Mouse (Mus musculus): ENCODE data around the gene H1f0. TPM values are rescaled to one million over a fixed set of nuclear protein-coding genes. Genes with fewer than 3 reads are reported as not detected.

The H1f0 gene
- total and polyA plus RNA-seq, 2 experiments from 2014 or later = 229 to 318 TPM

DNA sequence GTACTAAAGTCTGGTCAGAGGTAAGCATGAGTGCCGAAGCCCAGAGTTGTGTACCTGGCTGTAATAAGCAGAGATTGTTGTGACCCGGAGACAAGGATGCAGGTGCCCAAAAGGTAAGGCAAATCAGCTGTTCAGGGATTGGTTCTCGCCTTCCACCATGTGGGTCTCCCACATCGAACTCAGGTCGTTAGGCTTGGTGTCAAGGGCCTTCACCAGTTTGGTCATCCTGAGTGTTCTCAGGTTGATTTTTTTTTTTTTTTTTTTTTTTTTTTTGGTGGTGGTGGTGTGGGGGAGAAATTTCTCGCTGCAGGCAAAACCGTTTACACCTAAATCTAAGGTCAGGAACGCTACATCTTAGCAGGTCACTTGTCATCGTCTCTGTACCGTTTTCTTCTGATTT lies 46.2 kb downstream of the H1f0 start:
- WGBS = 27% methylated on average over 10 of the region's 10 CpGs
- H3K4me1 ChIP-seq (ENCODE audit: control insufficient read depth, insufficient read depth) = peaks cover 6% of the 10 kb centered on the region
- peak overlapping the region; percentile 89 for H3K27ac ChIP-seq (ENCODE audit: low read depth)
- DNase-seq (ENCODE audit: low spot score) (no peak), ATAC-seq (ENCODE audit: insufficient read depth, low read depth) (no peak)
- H3K4me3 ChIP-seq (ENCODE audit: low read depth, low read length) = peak overlapping the region; percentile 83
- no peaks in the 10 kb centered on the region for H3K9me3 ChIP-seq (replicated peaks; ENCODE audit: control insufficient read depth, low read length)
- H3K27me3 ChIP-seq (ENCODE audit: control insufficient read depth, insufficient read depth, low read length) = no peaks in the 10 kb centered on the region
- H3K9ac ChIP-seq (replicated peaks; ENCODE audit: low read depth, low read length) = peak overlapping the region; percentile 83
- TF ChIP-seq EP300 (IDR thresholded peaks at IDR 0.05; ENCODE audit: low read depth) = no peak
- no peak for TF ChIP-seq CTCF (IDR thresholded peaks at IDR 0.05; ENCODE audit: low read depth)
- peak overlapping the region; percentile 92 for H3K4me2 ChIP-seq (ENCODE audit: low read depth, low read length)
- peaks cover 34% of the 10 kb centered on the region for H3K36me3 ChIP-seq (replicated peaks; ENCODE audit: control insufficient read depth, insufficient read depth, low read length)

DNA sequence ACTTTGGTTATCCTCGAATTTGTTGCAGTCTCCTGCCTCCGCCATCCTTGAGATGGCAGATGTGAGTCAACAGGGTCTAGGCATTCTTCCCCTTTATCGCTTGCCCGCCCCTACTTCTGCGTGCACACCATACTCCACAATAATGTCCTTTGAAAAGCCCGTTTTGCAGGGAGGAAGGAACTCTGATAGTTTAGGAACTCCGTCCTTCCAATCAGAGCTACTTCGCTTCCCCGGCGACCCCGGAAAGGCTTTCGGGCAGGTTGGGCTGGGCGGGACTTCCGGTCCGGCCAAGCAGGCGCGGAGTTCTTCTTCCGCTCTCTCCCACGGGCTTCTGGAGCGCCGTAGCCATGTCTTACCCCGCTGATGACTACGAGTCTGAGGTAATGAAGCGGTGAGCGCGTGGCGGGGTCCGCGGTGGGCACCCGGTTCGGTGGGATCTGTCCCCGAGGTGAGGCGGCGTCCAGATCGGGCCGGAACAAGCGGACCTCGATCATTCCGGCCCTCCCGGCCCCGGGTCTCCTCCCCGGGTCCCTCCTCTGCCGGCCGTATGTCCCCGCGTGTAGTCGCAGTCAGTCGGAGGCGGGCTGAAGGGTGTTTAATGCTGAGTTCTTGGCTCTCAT lies 46.8 kb downstream of the H1f0 start, which contains the start of gene Eif3l:
Gene Eif3l, plus strand, starts transcription at position 267 of the 620 bp plus-strand sequence.
- TF ChIP-seq EP300 (IDR thresholded peaks at IDR 0.05; ENCODE audit: low read depth) (no peak), CTCF (IDR thresholded peaks at IDR 0.05; ENCODE audit: low read depth) (no peak)
- peak; percentile 89 for ATAC-seq (ENCODE audit: insufficient read depth, low read depth)

DNA sequence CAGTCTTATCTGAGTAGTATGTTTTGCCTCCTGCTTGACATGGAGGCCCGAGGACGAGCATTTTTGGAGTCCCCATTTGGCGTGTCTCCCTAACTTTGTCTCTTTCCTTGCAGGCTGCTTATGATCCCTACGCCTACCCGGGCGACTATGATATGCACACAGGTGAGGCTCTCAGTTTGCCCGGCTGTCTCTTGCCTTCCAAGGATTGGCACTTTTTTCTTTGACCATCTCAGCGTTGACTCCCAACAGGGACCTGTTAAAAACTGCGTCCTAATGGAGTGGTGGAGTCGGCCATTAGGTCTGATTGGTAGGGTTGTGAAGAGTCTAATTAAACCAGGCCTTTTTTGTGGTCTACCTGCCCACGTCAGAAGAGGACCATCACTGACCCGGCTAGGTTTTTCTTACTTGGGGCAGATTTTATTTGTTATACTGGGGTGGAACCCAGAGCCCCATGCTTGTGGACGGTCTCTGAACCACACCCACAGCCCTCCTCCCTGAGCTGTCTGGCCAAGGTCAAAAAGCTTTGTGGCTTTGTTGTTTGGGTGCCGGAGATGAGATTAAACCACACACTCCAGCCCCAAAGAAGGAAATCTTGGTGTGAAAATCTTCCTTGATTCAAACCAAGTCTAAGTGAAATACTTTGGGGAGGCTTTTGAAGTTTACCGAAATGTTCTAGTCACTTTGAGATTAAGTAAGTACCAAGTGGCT lies 47.6 kb downstream of the H1f0 start:
- H3K9me3 ChIP-seq (replicated peaks; ENCODE audit: control insufficient read depth, low read length) = no peaks in the 10 kb centered on the region
- H3K36me3 ChIP-seq (replicated peaks; ENCODE audit: control insufficient read depth, insufficient read depth, low read length) = peaks cover 46% of the 10 kb centered on the region
- H3K9ac ChIP-seq (replicated peaks; ENCODE audit: low read depth, low read length) = peak overlapping the region; percentile 83
- 30% methylated on average over 15 of the region's 15 CpGs for WGBS
- no peaks in the 10 kb centered on the region for H3K27me3 ChIP-seq (ENCODE audit: control insufficient read depth, insufficient read depth, low read length)
- peak overlapping the region; percentile 92 for H3K4me2 ChIP-seq (ENCODE audit: low read depth, low read length)
- DNase-seq (ENCODE audit: low spot score) (no peak), ATAC-seq (ENCODE audit: insufficient read depth, low read depth) (no peak)
- H3K27ac ChIP-seq (ENCODE audit: low read depth) = peak overlapping the region; percentile 89
- H3K4me3 ChIP-seq (ENCODE audit: low read depth, low read length) = peak overlapping the region; percentile 83
- peaks cover 6% of the 10 kb centered on the region for H3K4me1 ChIP-seq (ENCODE audit: control insufficient read depth, insufficient read depth)
- TF ChIP-seq EP300 (IDR thresholded peaks at IDR 0.05; ENCODE audit: low read depth) (no peak), CTCF (IDR thresholded peaks at IDR 0.05; ENCODE audit: low read depth) (no peak)

More for the DNA sequence above, 46.8 kb downstream of the H1f0 start, which contains the start of gene Eif3l:
- Histone ChIP-seq H3K4me2 (ENCODE audit: low read depth, low read length) (peak within 1 kb of the TSS; percentile 92), H3K9me3 (replicated peaks; ENCODE audit: control insufficient read depth, low read length) (no peaks in the 10 kb centered on the region), H3K4me1 (ENCODE audit: control insufficient read depth, insufficient read depth) (peaks cover 6% of the 10 kb centered on the region), H3K36me3 (replicated peaks; ENCODE audit: control insufficient read depth, insufficient read depth, low read length) (peaks cover 39% of the 10 kb centered on the region), H3K27ac (ENCODE audit: low read depth) (peak within 1 kb of the TSS; percentile 89), H3K9ac (replicated peaks; ENCODE audit: low read depth, low read length) (peak within 1 kb of the TSS; percentile 83), H3K4me3 (ENCODE audit: low read depth, low read length) (peak within 1 kb of the TSS; percentile 83), H3K27me3 (ENCODE audit: control insufficient read depth, insufficient read depth, low read length) (no peaks in the 10 kb centered on the region)
- DNase-seq (ENCODE audit: low spot score) = peak; percentile 89
- under 1% methylated on average over 39 of the region's 49 CpGs for WGBS

DNA sequence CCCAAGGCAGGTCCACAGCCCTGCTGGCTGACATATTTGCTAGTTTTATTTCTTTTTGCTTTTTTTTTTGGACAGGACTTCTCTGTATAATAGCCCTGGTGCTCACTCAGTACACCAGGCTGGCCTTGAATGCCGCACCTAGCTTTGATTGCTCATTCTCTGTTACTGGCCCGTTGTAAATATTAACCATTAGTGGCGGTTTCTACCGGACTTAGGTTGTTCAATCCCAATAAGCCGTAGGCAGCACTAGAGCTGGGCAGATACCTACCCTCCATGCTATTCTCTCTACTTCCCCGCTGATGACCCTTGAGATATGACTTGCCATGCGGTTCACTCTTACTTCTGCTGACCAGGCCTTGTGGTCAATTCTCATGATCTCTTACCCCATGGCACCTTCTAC lies 51.3 kb downstream of the H1f0 start:
- no peak for ATAC-seq (ENCODE audit: insufficient read depth, low read depth)
- no peak for TF ChIP-seq CTCF (IDR thresholded peaks at IDR 0.05; ENCODE audit: low read depth)
- no peak for TF ChIP-seq EP300 (IDR thresholded peaks at IDR 0.05; ENCODE audit: low read depth)
- no peak overlapping the region for H3K4me2 ChIP-seq (ENCODE audit: low read depth, low read length)
- no peaks in the 10 kb centered on the region for H3K9me3 ChIP-seq (replicated peaks; ENCODE audit: control insufficient read depth, low read length)
- H3K36me3 ChIP-seq (replicated peaks; ENCODE audit: control insufficient read depth, insufficient read depth, low read length) = peaks cover 83% of the 10 kb centered on the region
- H3K4me1 ChIP-seq (ENCODE audit: control insufficient read depth, insufficient read depth) = peaks cover 6% of the 10 kb centered on the region
- H3K27me3 ChIP-seq (ENCODE audit: control insufficient read depth, insufficient read depth, low read length) = no peaks in the 10 kb centered on the region
- no peak for DNase-seq (ENCODE audit: low spot score)
- no peak overlapping the region for H3K27ac ChIP-seq (ENCODE audit: low read depth)
- WGBS = 97% methylated on average over 7 of the region's 7 CpGs
- no peak overlapping the region for H3K4me3 ChIP-seq (ENCODE audit: low read depth, low read length)
- H3K9ac ChIP-seq (replicated peaks; ENCODE audit: low read depth, low read length) = no peak overlapping the region

Small RNAs within 50 kb of the gene (microRNA-seq; reads per million reads assigned to microRNA genes)
- 0.54 reads per million for gene Mir6956

Other genes with a start within 250 kb of the H1f0 start
- gene Card10, start 225.4 kb upstream of the H1f0 start, total RNA-seq (2014; rRNA removed; ENCODE audit: low replicate concordance) = 2.7 and 6.4 TPM in 2 replicates
- 4.0 and 4.6 TPM in 2 replicates for gene Card10, start 225.4 kb upstream of the H1f0 start, polyA plus RNA-seq (2015; fragmentation: Nextera tagmentation; extraction: Ambion mirVana)
- gene Cdc42ep1, start 185.8 kb upstream of the H1f0 start, total RNA-seq (2014; rRNA removed; ENCODE audit: low replicate concordance) = 44.7 and 52.5 TPM in 2 replicates
- 27.1 and 27.4 TPM in 2 replicates for gene Cdc42ep1, start 185.8 kb upstream of the H1f0 start, polyA plus RNA-seq (2015; fragmentation: Nextera tagmentation; extraction: Ambion mirVana)
- 4.6 TPM in 1 of 2 replicates, not detected in the other for gene Lgals2, start 172.9 kb upstream of the H1f0 start, total RNA-seq (2014; rRNA removed; ENCODE audit: low replicate concordance)
- 0.27 and 0.36 TPM in 2 replicates for gene Lgals2, start 172.9 kb upstream of the H1f0 start, polyA plus RNA-seq (2015; fragmentation: Nextera tagmentation; extraction: Ambion mirVana)
- gene Gga1, start 151.3 kb upstream of the H1f0 start, total RNA-seq (2014; rRNA removed; ENCODE audit: low replicate concordance) = 32.4 and 40.5 TPM in 2 replicates
- gene Gga1, start 151.3 kb upstream of the H1f0 start, polyA plus RNA-seq (2015; fragmentation: Nextera tagmentation; extraction: Ambion mirVana) = 30.1 and 32.4 TPM in 2 replicates
- 0.73 TPM in 1 of 2 replicates, not detected in the other for gene Gm49510, start 128.8 kb upstream of the H1f0 start, total RNA-seq (2014; rRNA removed; ENCODE audit: low replicate concordance)
- gene Gm49510, start 128.8 kb upstream of the H1f0 start, polyA plus RNA-seq (2015; fragmentation: Nextera tagmentation; extraction: Ambion mirVana) = 0.08 and 0.18 TPM in 2 replicates
- 9.8 and 11.7 TPM in 2 replicates for gene Sh3bp1, start 128.7 kb upstream of the H1f0 start, total RNA-seq (2014; rRNA removed; ENCODE audit: low replicate concordance)
- 6.4 and 7.0 TPM in 2 replicates for gene Sh3bp1, start 128.7 kb upstream of the H1f0 start, polyA plus RNA-seq (2015; fragmentation: Nextera tagmentation; extraction: Ambion mirVana)
- gene Pdxp, start 114.5 kb upstream of the H1f0 start, total RNA-seq (2014; rRNA removed; ENCODE audit: low replicate concordance) = 25.8 and 46.0 TPM in 2 replicates
- gene Pdxp, start 114.5 kb upstream of the H1f0 start, polyA plus RNA-seq (2015; fragmentation: Nextera tagmentation; extraction: Ambion mirVana) = 7.7 and 8.3 TPM in 2 replicates
- gene Lgals1, start 101.7 kb upstream of the H1f0 start, total RNA-seq (2014; rRNA removed; ENCODE audit: low replicate concordance) = 460 and 709 TPM in 2 replicates
- 800 and 870 TPM in 2 replicates for gene Lgals1, start 101.7 kb upstream of the H1f0 start, polyA plus RNA-seq (2015; fragmentation: Nextera tagmentation; extraction: Ambion mirVana)
- 3.4 TPM in 1 of 2 replicates, not detected in the other for gene Nol12, start 93.5 kb upstream of the H1f0 start, total RNA-seq (2014; rRNA removed; ENCODE audit: low replicate concordance)
- gene Nol12, start 93.5 kb upstream of the H1f0 start, polyA plus RNA-seq (2015; fragmentation: Nextera tagmentation; extraction: Ambion mirVana) = 23.3 TPM in 2 replicates
- gene Triobp, start 80.7 kb upstream of the H1f0 start, total RNA-seq (2014; rRNA removed; ENCODE audit: low replicate concordance) = 45.3 and 80.0 TPM in 2 replicates
- 19.1 and 20.0 TPM in 2 replicates for gene Triobp, start 80.7 kb upstream of the H1f0 start, polyA plus RNA-seq (2015; fragmentation: Nextera tagmentation; extraction: Ambion mirVana)
- not detected in 2 replicates for gene Galr3, start 13.4 kb downstream of the H1f0 start, total RNA-seq (2014; rRNA removed; ENCODE audit: low replicate concordance)
- gene Galr3, start 13.4 kb downstream of the H1f0 start, polyA plus RNA-seq (2015; fragmentation: Nextera tagmentation; extraction: Ambion mirVana) = not detected in 2 replicates
- 20.9 and 27.1 TPM in 2 replicates for gene Ankrd54, start 34.4 kb downstream of the H1f0 start, total RNA-seq (2014; rRNA removed; ENCODE audit: low replicate concordance)
- gene Ankrd54, start 34.4 kb downstream of the H1f0 start, polyA plus RNA-seq (2015; fragmentation: Nextera tagmentation; extraction: Ambion mirVana) = 14.1 and 15.6 TPM in 2 replicates
- gene Eif3l, start 46.7 kb downstream of the H1f0 start, total RNA-seq (2014; rRNA removed; ENCODE audit: low replicate concordance) = 183 and 210 TPM in 2 replicates
- gene Eif3l, start 46.7 kb downstream of the H1f0 start, polyA plus RNA-seq (2015; fragmentation: Nextera tagmentation; extraction: Ambion mirVana) = 114 and 123 TPM in 2 replicates
- 45.9 and 52.9 TPM in 2 replicates for gene Micall1, start 80.4 kb downstream of the H1f0 start, total RNA-seq (2014; rRNA removed; ENCODE audit: low replicate concordance)
- gene Micall1, start 80.4 kb downstream of the H1f0 start, polyA plus RNA-seq (2015; fragmentation: Nextera tagmentation; extraction: Ambion mirVana) = 13.2 and 19.0 TPM in 2 replicates
- 50.2 and 84.8 TPM in 2 replicates for gene Polr2f, start 112.6 kb downstream of the H1f0 start, total RNA-seq (2014; rRNA removed; ENCODE audit: low replicate concordance)
- 271 and 286 TPM in 2 replicates for gene Polr2f, start 112.6 kb downstream of the H1f0 start, polyA plus RNA-seq (2015; fragmentation: Nextera tagmentation; extraction: Ambion mirVana)
- gene 1700088E04Rik, start 112.8 kb downstream of the H1f0 start, total RNA-seq (2014; rRNA removed; ENCODE audit: low replicate concordance) = 2.2 TPM in 1 of 2 replicates, not detected in the other
- 8.8 and 10.7 TPM in 2 replicates for gene 1700088E04Rik, start 112.8 kb downstream of the H1f0 start, polyA plus RNA-seq (2015; fragmentation: Nextera tagmentation; extraction: Ambion mirVana)
- gene Sox10, start 136.8 kb downstream of the H1f0 start, total RNA-seq (2014; rRNA removed; ENCODE audit: low replicate concordance) = 0.31 and 0.53 TPM in 2 replicates
- gene Sox10, start 136.8 kb downstream of the H1f0 start, polyA plus RNA-seq (2015; fragmentation: Nextera tagmentation; extraction: Ambion mirVana) = 0.12 and 0.34 TPM in 2 replicates
- 23.8 and 27.2 TPM in 2 replicates for gene Pick1, start 200.7 kb downstream of the H1f0 start, total RNA-seq (2014; rRNA removed; ENCODE audit: low replicate concordance)
- 26.9 and 29.8 TPM in 2 replicates for gene Pick1, start 200.7 kb downstream of the H1f0 start, polyA plus RNA-seq (2015; fragmentation: Nextera tagmentation; extraction: Ambion mirVana)
- gene Gm49486, start 200.9 kb downstream of the H1f0 start, total RNA-seq (2014; rRNA removed; ENCODE audit: low replicate concordance) = 0.12 and 0.80 TPM in 2 replicates
- gene Gm49486, start 200.9 kb downstream of the H1f0 start, polyA plus RNA-seq (2015; fragmentation: Nextera tagmentation; extraction: Ambion mirVana) = 0.74 and 1.0 TPM in 2 replicates
- 0.73 and 1.8 TPM in 2 replicates for gene Slc16a8, start 226.3 kb downstream of the H1f0 start, total RNA-seq (2014; rRNA removed; ENCODE audit: low replicate concordance)
- gene Slc16a8, start 226.3 kb downstream of the H1f0 start, polyA plus RNA-seq (2015; fragmentation: Nextera tagmentation; extraction: Ambion mirVana) = 0.67 and 0.97 TPM in 2 replicates